Mouse (Mus musculus): ENCODE measurements around the gene St5. TPM values are rescaled to one million over a fixed set of nuclear protein-coding genes. Genes with fewer than 3 reads are reported as not detected.

St5 gene
- total and polyA plus RNA-seq, 3 experiments = 2.6 to 3.4 TPM; not detected in 1

GRCm38 (mm10) chr7:109507119-109507518 lies 196.3 kb downstream of the St5 start:
- Histone ChIP-seq H3K9me3 (replicated peaks; ENCODE audit: insufficient read depth, low read length) (no peaks in the 10 kb centered on the region), H3K4me1 (ENCODE audit: control insufficient read depth in 1 of 2, insufficient read depth in 2 of 2, low read length in 2 of 2) (peaks cover 12 to 19% of the 10 kb centered on the region in 2 experiments), H3K9ac (ENCODE audit: control insufficient read depth, low read depth, low read length, poor library complexity, severe bottlenecking) (no peak overlapping the region), H3K79me2 (ENCODE audit: control insufficient read depth, insufficient read depth, low read length, poor library complexity) (no peaks in the 10 kb centered on the region), H3K27me3 (ENCODE audit: control insufficient read depth in 1 of 2, insufficient read depth in 2 of 2, low read length in 2 of 2) (peaks cover 0 to 2% of the 10 kb centered on the region in 2 experiments; a peak in 3 of 4 replicates), H3K4me3 (ENCODE audit: control insufficient read depth in 1 of 2, insufficient read depth in 1 of 2, low read depth in 2 of 2, low read length in 2 of 2) (no peak overlapping the region), H3K27ac (ENCODE audit: control insufficient read depth, low read depth, low read length) (no peak overlapping the region), H3K36me3 (ENCODE audit: control insufficient read depth in 1 of 2, insufficient read depth in 2 of 2, low read length in 2 of 2) (peaks cover 0 to 11% of the 10 kb centered on the region in 2 experiments; a peak in 2 of 4 replicates)
- no peak for TF ChIP-seq MXI1 (IDR thresholded peaks at IDR 0.05; ENCODE audit: low read depth, low read length)
- TF ChIP-seq KAT2A (conservative IDR thresholded peaks at IDR 0.05; ENCODE audit: low read depth, low read length) = no peak
- no peak for TF ChIP-seq ZC3H11A (IDR thresholded peaks at IDR 0.05; ENCODE audit: low read depth, low read length)
- TF ChIP-seq BHLHE40 (IDR thresholded peaks at IDR 0.05; ENCODE audit: borderline replicate concordance, low read depth, low read length) = no peak
- no peak for TF ChIP-seq ZMIZ1 (IDR thresholded peaks at IDR 0.05; ENCODE audit: low read depth, low read length)
- TF ChIP-seq MAZ (IDR thresholded peaks at IDR 0.05; ENCODE audit: low read depth, low read length) = no peak
- no peak for DNase-seq (ENCODE audit: low read depth, low spot score)

- Histone ChIP-seq H3K9me3 (replicated peaks; ENCODE audit: insufficient read depth, low read length) (no peaks in the 10 kb centered on the region), H3K27me3 (ENCODE audit: control insufficient read depth in 1 of 2, insufficient read depth in 2 of 2, low read length in 2 of 2) (peaks cover 4 to 6% of the 10 kb centered on the region in 2 experiments; a peak in 3 of 4 replicates), H3K4me1 (ENCODE audit: control insufficient read depth in 1 of 2, insufficient read depth in 2 of 2, low read length in 2 of 2) (peaks cover 2 to 3% of the 10 kb centered on the region in 2 experiments), H3K79me2 (ENCODE audit: control insufficient read depth, insufficient read depth, low read length, poor library complexity) (no peaks in the 10 kb centered on the region), H3K36me3 (ENCODE audit: control insufficient read depth in 1 of 2, insufficient read depth in 2 of 2, low read length in 2 of 2) (peaks cover 0 to 3% of the 10 kb centered on the region in 2 experiments; a peak in 2 of 4 replicates), H3K9ac (ENCODE audit: control insufficient read depth, low read depth, low read length, poor library complexity, severe bottlenecking) (no peak overlapping the region), H3K27ac (ENCODE audit: control insufficient read depth, low read depth, low read length) (no peak overlapping the region), H3K4me3 (ENCODE audit: control insufficient read depth in 1 of 2, insufficient read depth in 1 of 2, low read depth in 2 of 2, low read length in 2 of 2) (no peak overlapping the region)
- DNase-seq (ENCODE audit: low read depth, low spot score) = no peak
- TF ChIP-seq MEF2A (IDR thresholded peaks at IDR 0.05; ENCODE audit: extremely low read depth, insufficient replicate concordance, low read depth, low read length, poor library complexity, severe bottlenecking) (no peak), ZMIZ1 (IDR thresholded peaks at IDR 0.05; ENCODE audit: low read depth, low read length) (no peak), TAL1 (IDR thresholded peaks at IDR 0.05; ENCODE audit: low read length) (no peak), E2F4 (IDR thresholded peaks at IDR 0.05; ENCODE audit: borderline replicate concordance, low read depth, low read length) (no peak), USF1 (IDR thresholded peaks at IDR 0.05; ENCODE audit: low read depth, low read length) (no peak), ELF1 (IDR thresholded peaks at IDR 0.05; ENCODE audit: low read depth, low read length) (no peak), MXI1 (IDR thresholded peaks at IDR 0.05; ENCODE audit: low read depth, low read length) (no peak), RAD21 (IDR thresholded peaks at IDR 0.05; ENCODE audit: low read depth, low read length) (no peak), TBP (IDR thresholded peaks at IDR 0.05; ENCODE audit: low read depth, low read length) (no peak), BHLHE40 (IDR thresholded peaks at IDR 0.05; ENCODE audit: borderline replicate concordance, low read depth, low read length) (no peak), MAFK (IDR thresholded peaks at IDR 0.05; ENCODE audit: borderline replicate concordance, low read depth, low read length) (no peak), UBTF (IDR thresholded peaks at IDR 0.05; ENCODE audit: borderline replicate concordance, insufficient read depth, low read depth, low read length) (no peak), SMC3 (IDR thresholded peaks at IDR 0.05; ENCODE audit: low read depth, low read length) (no peak), NRF1 (IDR thresholded peaks at IDR 0.05; ENCODE audit: insufficient read depth, low read depth, low read length, poor library complexity, severe bottlenecking) (no peak), NELFE (IDR thresholded peaks at IDR 0.05; ENCODE audit: low read depth, low read length) (no peak), KAT2A (conservative IDR thresholded peaks at IDR 0.05; ENCODE audit: low read depth, low read length) (no peak), CHD1 (IDR thresholded peaks at IDR 0.05; ENCODE audit: low read depth, low read length) (no peak)
These were observed 205.9 kb downstream of the St5 start for GRCm38 (mm10) chr7:109497507-109497906.
